Mouse (Mus musculus): ENCODE data around the gene Adgrb3.
"Not testable (repeated sequence)": the region's sequence is repeated elsewhere in the genome, so short reads cannot be mapped to it uniquely, and the experiment has no call there.

The Adgrb3 gene

DNA sequence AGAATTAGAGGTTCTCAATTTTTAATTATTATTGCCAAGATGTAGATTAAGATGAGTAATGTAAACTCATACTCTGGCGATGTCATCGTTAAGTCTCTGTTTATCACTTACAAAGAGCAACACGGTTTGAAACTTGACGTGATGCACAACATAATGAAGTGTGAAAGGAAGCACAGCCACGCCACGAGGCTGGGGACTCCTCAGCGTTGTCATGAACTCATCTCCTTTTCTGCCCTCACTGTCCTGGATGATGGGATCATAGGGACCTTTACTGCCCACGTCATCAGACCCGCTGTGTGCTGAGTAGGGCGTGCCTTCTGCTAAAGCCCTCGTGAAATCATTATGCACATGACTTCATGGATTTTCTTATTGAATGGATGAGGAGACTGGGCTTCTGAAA is 714.0 kb downstream of the Adgrb3 start:
- no peak for DNase-seq (ENCODE audit: low read depth, low spot score)

GRCm38 (mm10) chr1:25107500-25108101 is 721.9 kb downstream of the Adgrb3 start:
- DNase-seq (ENCODE audit: low read depth, low spot score), result peak; percentile 9

DNA sequence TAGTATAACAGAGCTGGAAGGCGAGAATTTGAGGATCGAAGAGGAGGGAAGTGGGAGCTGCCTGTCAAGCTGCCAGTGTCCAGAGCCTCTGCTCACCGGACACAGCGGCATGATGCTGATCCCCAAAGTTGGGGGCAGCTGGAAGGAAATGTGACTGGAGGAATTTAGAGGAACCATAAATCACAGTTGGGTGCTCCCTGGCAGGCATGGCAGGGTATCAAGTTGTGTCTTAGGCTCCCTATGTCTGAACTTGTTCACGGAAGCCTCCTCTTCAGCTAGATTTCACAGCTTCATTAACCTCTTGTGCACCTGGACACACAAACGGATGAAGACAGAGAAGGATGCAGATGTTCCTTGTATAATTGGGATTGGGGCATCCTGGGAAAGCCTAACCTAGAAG is 722.8 kb downstream of the Adgrb3 start:
- DNase-seq (ENCODE audit: low read depth, low spot score), result no peak

DNA sequence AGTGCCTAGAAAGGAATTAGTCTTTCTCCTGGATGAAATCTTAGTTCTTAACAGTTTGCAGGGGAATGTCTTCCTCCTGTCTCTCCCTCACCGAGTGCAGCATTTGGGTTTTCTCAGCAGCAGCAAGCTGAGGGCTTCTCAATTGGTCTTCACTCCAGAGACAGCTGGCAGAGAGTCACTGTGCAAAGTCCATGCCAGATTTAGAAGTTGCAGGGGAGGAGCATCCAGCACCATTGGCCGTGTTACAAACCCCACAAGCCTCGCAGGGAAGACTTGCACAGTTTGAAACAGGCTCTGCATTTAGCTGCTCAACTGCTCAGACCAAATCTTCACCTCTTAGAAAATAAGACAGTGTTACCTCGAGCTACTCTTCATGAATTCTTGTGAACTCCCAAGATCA is 724.1 kb downstream of the Adgrb3 start:
- DNase-seq (ENCODE audit: low read depth, low spot score), result peak; percentile 25

- DNase-seq (ENCODE audit: low read depth, low spot score), result no peak
Observed at GRCm38 (mm10) chr1:25088010-25088719, 741.3 kb downstream of the Adgrb3 start.

DNA sequence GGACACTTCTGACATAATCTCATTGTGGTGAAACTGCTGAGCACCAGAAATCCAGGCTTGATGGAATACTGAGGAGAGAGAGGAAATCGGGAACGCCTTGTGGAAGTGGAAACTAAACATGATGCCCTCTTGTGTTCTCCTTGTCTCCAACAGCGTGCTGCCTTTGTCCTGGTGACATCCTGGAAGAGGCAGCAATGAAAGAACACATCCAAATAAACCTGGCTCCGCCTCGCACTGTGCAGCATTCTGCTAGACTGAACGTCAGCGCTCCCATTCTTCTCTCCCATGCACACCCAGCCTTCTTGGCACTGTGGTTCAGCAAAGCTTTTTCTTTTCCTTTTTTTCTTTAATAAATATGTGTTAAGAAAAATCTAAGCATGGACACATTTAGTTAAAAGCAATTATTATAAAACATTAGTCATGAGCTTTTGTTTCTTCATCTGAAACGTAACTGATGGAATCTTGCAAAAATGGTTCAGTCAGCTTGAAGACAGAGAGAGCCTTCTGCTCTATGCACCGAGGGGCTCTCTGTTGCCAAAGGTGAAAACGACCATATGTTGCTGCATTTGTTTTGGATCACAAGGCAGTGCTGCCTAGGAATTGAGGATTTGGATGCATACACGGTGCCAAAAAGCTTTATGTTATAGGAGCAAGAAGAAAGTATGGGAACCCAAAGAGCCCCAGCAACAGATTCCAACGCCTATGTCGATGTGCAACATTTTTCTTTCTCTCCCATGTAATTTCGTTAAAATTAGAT is 743.7 kb downstream of the Adgrb3 start:
- no peak for DNase-seq (ENCODE audit: low read depth, low spot score)

DNA sequence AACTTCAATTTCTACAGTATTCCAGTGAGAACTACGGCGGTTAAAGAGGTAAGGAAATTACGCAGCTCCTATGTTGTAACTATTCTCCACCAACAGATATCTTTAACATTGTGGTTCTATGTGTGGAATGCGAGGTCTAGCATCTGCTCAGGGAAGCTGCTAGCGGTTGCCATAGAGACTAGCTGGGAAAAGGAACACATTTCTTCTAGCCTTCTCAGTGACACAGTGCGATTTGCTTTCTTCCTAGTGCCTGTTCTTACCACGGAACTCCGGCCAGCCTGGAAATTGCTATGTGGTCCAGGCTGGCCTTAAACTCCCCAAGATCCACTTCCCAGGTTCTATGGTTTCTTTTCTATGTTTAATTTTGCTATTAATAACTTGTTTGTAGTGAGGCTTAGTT is 747.1 kb downstream of the Adgrb3 start:
- DNase-seq (ENCODE audit: low read depth, low spot score), result no peak

DNA sequence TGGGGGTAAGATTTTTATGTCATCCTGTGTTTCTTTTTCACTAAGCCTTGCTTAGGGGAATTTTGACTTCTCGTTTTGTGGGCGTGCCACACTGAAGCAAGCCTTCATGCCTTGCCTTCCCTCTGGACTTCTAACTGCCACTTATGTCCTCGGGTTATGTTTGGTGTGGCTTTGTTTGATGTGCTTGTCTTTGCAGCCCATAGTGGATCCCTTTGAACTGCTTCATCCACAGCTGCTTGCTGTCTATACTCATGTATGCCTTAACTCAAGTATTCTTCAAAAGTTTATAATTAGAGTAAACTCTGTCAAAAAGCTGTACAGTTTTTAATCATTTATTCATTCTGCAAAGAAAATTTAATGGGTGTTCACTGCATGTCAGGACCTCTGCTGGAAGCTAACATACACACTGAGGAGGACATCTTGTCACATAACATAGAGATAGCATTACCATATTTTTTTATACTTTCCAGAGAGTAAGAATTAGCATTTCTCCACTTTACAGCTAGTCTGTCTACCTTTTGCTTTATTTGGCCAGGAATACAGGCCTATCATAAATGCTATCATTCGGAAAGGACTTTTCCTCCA is 748.1 kb downstream of the Adgrb3 start:
- no peak for DNase-seq (ENCODE audit: low read depth, low spot score)

- no peak for DNase-seq (ENCODE audit: low read depth, low spot score)
Observed at GRCm38 (mm10) chr1:25079395-25079794, 750.1 kb downstream of the Adgrb3 start.

- DNase-seq (ENCODE audit: low read depth, low spot score), result no peak
Observed at GRCm38 (mm10) chr1:25075952-25076351, 753.6 kb downstream of the Adgrb3 start.

- DNase-seq (ENCODE audit: low read depth, low spot score), result no peak
Observed at GRCm38 (mm10) chr1:25063964-25064363, 765.5 kb downstream of the Adgrb3 start.

GRCm38 (mm10) chr1:25060935-25061334 is 768.6 kb downstream of the Adgrb3 start:
- DNase-seq (ENCODE audit: low read depth, low spot score), result no peak

GRCm38 (mm10) chr1:25060191-25060590 is 769.3 kb downstream of the Adgrb3 start:
- no peak for DNase-seq (ENCODE audit: low read depth, low spot score)

GRCm38 (mm10) chr1:25057656-25058055 is 771.9 kb downstream of the Adgrb3 start:
- no peak for DNase-seq (ENCODE audit: low read depth, low spot score)

DNA sequence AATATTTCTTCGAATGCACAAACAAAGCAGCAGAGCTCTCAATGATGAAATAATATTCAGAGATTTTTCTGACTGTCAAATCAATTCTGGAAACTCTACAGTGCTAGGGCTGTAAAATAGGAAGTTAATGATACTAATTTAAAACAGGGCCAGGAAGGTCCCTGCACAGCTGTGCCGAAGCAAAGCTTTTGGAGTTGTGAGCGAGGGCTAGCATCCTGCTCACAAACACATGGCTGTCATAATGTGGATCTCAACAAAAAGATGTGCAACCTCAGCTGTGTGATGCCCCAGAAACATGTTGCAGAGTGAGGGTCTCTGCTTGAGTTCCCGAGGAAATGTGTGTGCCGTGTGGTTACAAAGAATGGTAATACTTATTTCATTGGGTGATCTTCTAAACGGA is 772.3 kb downstream of the Adgrb3 start:
- no peak for DNase-seq (ENCODE audit: low read depth, low spot score)

DNA sequence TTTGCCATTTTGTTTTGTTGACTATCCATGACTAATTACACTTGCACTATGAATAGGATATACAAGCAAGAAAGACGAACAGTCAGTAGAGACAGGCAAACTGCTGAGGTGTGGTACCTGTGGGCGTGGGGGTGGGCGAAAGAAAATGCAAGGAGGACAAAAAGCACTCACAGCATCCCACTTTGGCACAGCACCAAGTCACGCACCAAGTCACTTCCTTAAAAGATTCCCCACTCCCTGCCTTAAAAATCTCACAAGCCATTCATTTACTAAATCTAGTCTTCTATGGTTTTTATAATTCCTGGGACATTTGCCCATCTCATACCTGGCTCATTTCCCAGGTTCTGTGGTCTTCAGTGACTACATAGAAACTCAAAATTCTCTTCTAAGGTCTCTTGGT is 787.4 kb downstream of the Adgrb3 start:
- no peak for DNase-seq (ENCODE audit: low read depth, low spot score)

DNA sequence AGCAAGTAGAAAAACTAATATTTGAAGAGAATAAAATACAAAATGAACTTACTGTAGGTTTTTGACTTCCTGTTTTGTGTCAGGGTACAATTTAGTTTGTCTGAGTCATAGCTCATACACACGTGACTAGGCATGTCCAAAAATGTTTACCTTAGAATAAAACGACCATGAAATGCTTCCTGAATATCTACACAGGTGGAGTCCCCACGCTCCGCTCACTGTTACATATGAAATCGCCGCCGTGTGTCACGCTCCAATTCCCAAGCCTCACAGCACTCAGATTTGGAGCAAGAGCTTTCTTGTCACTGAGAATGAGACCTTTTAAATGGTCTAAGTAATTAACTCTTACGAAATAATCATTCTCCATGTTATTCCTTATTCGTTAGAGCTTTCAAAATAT is 795.3 kb downstream of the Adgrb3 start:
- DNase-seq (ENCODE audit: low read depth, low spot score), result no peak

GRCm38 (mm10) chr1:25033155-25034095 is 796.1 kb downstream of the Adgrb3 start:
- no peak for DNase-seq (ENCODE audit: low read depth, low spot score)

DNA sequence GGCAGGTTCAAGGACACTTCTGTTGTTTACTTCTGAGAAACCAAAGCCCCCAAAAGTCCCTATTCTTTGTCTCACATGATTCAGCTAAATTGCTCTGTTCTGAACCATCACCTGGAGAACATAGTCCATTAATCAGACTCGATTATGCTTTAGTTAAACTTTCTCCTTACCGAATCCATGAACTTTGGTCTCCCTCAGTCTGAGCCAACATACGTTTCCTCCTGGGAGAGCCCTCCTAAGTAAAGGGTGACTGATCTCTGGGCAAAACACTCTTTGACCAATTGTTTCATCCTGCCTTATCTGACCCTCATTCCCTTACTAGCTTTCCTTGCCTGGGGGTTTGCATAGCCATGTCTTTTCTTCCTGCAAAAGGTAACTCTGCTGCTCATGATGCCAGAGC is 806.4 kb downstream of the Adgrb3 start:
- DNase-seq (ENCODE audit: low read depth, low spot score), result no peak

GRCm38 (mm10) chr1:25017851-25018250 is 811.7 kb downstream of the Adgrb3 start:
- not testable (repeated sequence) for DNase-seq (ENCODE audit: low read depth, low spot score)
